Mouse (Mus musculus): ENCODE measurements around the gene Upp2.

Gene Upp2

DNA sequence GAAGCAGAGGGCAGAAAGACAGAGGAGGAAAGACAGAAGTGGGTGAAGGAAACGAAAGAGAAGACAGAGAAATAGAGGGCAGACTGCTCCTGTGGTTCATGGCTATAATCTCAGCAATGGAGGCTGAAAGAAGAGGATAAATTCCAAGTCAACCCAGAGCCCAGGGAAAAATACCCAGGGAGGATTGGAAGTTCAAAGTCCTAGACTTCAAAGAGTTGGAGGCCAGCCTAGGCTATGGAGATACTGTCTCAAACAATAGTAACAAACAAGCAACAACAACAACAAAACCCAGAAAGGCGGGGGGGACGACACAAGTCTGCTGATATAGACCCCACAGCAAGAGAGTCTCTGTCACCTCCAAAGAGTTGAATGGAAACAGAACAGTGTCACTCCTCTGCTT is 14.8 kb upstream of the Upp2 start:
- peak in 1 of 2 experiments; percentile 31 for DNase-seq

DNA sequence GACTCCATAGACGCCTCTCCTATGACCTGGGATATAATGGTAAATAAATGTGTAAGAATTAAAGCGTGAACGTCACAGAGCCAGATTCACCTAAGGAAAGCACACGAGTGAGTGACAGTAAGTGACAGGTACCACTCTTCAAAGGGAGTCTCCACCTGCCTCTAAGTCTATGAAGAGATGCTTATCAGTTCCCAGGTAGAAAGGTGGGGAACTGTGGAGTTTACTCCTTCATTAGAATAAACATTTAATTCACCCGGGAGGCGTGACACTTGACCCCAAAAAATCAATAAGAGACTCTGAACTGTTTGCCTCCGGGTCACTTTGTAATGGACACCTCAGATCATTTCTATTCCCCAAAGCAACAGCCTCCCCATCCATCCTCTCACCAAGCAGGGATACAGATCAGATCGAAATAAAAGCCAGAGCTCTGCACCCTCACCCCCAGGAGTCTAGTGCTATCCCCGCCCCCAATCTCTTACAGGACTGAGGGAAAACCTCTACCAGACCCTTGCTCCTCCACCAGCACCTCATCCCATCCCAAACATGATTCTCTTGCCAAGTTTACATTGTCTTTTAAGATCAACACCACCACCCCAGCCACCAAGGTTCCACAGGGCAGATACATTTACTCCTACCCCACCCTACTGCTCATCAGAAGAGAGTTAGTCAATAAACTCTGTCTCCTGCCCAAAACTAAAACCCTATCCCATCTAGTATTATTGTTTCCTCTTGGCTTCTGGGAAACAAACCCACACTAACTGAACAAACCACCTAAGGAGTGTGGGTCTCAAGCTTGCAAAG is 9.9 kb upstream of the Upp2 start:
- DNase-seq = no peak

DNA sequence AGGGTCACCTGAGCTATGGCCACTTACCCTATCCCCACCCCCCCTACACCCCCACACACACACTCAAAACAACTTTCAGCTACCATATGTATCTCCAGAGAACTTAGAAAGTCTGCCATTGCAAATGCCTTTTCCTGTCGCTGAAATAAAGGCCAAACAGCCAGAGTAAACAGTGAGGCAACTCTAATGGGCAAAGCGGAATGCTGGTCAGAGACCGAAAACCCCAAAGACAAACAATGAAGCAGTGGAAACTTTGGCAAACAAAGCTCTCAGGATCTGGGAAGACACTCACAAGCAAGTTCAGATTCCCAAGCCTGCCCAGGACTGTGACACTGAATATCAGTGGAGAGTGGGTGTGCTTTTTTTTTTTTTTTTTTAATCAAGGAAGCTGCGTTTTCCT is 5.0 kb upstream of the Upp2 start:
- DNase-seq = no peak

DNA sequence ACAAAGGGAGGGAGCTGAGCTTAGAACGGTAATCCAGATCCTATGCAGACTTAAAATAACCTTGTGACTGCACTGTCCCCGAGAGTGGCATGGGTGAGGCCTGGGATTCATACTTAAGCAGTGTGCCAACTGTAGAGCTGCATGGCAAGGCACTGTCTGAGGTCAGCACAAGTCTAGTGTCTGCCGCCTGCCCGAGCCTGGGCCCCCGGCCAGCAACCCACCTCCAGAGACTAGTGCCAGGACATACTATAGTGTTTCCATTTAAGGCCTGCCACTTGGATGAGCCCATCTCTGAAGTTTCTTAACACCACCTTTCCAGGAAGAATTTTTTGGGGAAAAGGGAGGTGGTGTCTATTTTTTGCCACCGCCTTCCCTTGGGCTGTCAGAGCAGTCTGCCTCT is 1.8 kb upstream of the Upp2 start:
- DNase-seq = peak; percentile 25 to 52

DNA sequence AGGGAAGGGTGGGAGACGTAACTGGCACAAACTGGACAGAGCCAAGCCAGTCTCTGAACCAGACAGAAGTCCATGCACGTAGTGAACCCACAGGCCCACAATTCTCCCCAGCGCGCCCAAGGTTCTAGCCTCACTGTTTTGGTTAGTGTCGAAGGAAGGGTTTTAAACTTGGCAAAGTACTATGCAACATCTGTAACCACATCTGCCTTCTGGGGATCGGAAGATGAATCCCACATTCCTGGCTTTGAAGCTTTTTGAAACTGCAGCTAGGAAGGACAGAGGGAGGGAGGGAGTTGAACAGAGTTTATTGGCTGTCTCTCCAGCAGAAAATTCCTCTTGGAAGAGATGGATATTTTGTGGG is 1.1 kb upstream of the Upp2 start:
- peak in 1 of 2 experiments; percentile 16 for DNase-seq

DNA sequence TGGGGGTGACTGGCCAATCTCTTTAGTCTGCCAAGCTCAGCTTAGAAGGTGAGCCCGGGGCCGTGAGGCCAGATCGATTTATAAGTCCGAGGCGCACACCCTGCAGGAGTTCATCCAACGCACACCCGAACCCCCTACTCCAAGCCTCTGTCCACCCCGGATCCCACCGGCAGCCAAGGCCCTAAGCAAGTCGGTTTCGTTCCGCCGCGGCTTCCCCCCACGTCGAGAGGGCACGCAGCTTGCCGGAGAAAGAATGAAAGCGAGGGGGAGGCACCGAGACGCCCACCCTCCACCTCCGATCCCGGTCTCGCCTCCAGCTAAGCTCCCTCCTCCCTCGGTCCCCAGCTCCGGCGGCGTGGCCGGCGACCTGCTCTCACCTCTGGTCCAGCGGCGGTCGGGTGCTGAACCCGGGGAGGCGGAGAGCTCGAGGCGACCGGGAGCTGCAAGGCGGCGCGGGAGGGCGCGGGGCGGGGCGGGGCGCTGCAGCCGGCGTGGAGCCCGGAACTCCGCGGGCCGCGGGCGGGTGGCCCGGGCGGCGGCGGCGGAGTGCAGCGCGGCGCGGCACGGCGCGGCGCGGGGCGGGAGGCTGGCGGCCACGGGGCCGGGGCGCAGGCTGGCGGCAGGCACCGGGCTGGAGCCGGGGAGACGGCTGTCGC is 560 bp upstream of the Upp2 start:
- DNase-seq = peak; percentile 76 to 88

DNA sequence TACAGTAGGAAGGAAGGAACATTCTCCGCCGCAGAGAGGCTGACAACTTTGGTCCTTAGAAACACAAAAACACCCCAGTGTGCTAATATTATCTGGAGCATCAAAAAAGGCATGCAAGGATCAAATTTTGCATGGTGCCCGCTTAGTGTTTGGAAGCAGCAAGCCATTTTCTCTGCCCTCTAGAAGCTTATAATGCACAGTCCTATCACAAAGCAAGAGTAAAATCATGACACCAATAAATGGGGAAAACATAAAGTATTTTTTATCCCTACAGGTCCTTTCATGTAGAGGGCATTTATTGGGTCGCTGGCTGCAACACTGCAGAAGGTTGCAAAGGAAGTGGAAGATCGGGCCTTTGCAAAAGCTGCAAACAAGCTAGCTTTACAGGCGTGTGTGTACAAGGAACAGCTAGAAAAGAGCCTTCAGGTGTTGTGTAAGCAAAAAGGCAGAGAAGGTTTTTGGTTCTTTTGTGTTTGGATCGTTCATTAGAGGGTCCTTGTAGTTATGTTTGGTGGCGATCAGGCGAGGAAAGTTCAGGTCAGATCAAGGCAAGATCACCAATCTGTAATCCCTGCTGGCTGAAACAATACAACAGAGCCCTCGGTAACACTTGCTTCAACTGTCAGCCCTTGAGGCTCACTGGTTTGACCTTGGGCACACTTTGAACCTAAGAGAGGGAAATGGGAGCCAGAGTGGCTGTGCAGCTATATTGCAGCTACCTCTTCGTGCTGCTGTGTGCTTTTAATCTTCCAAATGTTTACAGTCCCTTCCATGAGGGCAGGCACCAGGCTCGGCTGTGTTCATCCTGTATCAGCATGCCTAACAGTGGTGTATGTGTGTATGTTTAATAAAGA is 995 bp downstream of the Upp2 start:
- peak in 1 of 2 experiments; percentile 13 for DNase-seq

DNA sequence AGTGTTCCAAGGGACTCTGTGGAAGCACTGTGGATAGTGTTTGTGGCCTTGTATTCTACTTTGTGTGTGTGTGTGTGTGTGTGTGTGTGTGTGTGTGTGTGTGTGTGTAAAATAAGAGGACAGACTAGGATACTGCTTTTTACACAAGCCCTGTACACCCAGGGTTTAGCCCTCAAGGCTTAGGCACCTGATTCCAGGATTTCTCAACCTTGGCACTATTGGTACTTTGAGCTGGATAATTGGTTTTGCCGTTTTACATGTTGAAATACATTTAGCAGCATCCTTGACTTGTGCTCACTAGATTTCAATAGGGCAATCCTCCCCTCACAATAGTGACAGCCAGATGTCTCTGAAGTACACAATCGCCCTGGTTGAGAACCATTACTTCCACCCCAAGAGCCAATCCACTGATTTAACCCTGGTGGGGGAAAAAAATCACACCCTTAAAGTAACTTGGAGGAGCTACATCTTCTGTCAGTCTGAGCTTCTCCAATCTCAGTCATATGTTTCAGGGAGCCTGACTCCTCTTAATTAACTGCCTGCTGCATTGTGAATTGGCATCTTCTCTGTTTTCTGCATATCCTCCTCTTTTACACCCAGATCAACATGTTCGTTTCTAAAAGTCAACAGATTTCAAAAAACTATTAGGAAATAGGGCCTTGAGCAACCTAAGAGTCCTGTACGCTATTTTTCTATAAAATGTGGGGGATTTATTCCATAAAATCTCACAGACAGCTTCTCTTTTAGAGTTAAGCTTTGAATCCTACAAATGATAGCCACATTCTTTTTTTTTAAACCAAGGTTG is 1.9 kb downstream of the Upp2 start:
- DNase-seq = no peak

DNA sequence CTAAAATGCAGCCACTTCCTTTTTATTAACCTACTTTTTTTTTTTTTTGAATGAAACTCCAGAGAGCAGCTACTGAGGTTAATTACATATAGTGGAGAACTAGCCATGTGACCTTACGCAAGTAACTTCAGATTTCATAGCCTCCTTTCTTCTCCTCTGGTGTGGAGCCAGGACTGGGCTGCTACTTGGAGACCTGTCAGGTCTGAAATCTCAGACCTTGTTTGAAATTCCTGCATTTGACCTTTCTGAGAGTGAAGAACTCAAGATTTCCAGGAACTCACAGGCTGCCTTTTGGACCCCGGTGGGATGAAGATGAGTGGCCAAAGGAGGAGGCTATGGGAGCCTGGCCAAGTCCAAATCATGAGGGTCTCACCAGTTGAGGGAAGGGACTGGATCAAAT is 7.1 kb downstream of the Upp2 start:
- DNase-seq = no peak

DNA sequence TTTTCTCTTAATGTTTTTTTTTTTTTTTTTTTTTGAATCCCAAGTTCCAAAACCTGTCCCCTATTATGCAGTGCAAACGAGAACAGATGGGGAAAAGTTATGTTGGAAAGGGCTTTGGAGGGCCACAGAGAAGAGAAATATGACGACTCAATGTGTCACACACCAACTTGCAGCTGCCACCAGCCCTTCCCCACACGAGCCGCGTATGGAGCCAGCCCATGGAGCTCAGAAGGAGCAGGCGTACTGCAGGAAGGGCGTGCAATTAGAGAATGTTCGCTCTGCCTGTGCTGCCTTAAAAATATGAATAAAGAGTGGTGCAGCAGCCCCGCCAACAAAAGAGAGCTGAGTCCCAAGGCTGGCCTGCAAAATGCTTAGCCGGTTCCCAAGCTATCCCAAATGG is 19.2 kb downstream of the Upp2 start:
- no peak for DNase-seq

DNA sequence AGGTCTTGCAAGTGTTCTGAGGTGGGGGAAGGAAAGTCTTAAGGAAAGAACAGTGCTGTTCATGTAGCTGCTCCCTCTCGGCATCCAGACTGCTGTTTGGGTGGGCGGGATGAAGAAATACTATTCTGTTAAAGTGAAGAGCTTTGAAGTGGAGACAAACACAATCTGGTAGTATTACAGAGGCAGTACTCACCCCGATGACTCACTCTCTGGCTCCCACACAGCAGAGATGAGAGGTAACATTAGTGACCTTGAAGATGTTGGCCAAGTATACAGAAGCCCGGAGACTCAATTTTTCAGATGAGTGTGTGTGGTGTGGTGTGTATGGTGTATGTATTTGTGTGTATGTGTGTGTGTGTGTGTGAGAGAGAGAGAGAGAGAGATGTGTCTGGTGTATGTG is 22.5 kb downstream of the Upp2 start:
- no peak for DNase-seq

DNA sequence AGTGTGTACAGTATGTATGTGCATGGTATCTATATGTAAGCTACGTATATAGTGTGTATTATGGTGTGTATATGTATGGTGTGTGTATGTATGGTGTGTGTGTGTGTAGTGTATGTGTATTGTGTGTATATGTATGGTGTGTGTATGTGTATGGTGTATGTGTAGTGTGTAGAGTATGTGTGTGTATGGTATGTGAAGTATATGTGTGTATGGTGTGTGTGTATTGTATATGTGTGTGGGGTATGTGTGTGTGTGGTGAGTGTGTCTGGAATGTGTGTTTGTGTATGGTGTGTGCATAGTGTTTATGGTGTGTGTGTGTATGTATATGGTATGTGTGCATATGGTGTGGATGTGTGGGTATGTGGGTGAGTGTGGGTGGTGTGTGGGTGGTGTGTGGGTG is 23.0 kb downstream of the Upp2 start:
- no peak for DNase-seq

DNA sequence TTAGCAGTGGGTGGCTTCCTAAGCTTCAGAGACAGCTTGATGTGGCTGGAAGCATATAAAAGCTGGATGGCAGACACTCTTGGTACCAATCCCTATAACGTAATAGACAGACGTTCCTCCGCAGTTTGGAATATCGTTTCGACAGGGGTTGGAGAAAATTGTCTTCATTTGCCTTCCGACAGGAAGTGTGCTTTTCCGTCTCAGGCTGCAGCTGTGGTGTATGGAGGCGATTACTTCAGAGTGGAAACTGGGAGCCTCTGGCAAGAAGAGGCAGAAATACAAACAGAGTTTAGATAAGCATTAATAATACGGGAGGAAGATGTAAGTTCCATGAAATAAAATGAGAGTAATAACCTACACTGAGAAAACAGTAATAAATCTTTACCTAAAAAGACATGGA is 28.3 kb downstream of the Upp2 start:
- no peak for DNase-seq

DNA sequence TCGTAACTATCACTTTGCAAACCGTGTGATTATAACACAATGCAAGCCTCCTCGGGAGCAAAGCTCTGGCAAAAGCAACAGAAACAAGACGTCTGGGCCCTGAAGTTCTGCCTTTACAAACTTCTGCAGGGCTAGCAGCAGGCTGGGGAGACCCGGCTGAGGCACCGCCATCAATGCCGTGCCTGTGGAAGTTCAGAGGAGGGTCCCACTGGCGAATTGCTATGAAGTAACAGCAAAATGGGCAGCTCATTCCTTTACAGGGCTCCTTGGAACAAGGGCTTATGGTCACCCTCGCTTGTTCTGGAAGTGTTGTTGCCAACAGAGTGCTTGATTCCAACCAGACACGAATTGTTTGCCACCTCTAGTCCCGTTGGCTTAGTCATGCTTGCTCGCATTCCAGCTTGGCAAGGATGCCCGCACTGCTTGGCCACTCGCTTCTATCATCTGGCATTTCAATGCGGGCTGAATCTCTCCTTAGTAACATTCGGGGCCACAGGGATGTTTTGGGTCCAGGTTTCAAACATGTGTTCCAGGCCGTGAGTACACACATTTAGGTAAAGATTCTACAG is 29.8 kb downstream of the Upp2 start:
- no peak for DNase-seq

DNA sequence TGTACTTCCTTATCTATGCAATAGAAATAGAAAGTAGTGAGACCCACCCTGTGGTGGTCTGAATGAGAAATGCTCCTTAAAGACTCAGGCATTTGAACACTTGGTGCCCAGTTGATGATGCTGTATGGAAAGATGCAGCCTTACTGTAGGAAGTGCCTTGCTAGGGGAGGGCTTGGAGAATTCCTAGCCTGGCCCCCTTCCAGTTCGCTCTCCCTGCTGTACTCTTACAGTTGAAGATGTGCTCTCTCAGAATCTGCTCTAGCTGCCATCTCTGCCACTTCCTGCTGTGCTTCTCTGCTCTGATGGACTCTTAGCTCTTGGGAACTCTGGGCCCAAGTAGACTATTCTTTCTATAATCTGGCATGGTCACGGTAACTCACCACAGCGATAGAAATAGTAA is 30.5 kb downstream of the Upp2 start:
- DNase-seq = no peak

DNA sequence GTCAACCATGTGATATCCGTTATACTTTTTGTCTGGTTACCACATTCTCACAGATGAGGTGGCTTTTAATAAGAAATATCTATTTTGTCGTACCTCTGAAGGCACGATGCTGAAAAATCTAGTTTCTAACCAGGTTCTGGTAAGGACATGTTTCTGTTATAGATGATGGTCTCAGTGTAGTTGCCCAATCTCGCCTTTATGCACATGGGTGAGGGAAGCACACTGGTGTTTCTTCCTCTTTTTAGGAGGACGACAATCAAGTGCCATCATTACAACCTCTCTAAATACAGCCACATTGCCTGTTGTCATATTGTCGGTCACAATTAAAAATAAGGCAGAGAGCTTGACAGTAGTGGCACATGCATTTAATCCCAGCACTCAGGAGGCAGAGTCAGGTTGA is 32.5 kb downstream of the Upp2 start:
- no peak for DNase-seq

DNA sequence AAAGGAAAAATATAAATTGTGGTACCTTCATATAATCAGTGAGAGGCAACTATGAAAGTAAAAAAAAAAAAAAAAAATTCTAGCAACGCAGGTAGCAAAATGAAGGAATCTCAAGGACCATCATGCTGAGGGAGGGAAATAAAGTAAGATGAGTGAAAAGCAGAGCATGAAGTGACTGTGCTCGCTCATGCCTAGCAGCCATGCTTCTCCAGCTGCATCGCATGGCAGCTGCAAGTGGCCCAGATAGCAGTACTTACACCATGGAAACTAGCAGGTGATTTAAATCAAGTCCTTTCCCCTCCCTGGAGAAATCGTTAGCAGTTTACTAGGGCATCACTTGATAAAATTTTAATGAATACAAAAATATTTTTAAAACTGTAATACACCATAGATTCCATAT is 34.3 kb downstream of the Upp2 start:
- no peak for DNase-seq

DNA sequence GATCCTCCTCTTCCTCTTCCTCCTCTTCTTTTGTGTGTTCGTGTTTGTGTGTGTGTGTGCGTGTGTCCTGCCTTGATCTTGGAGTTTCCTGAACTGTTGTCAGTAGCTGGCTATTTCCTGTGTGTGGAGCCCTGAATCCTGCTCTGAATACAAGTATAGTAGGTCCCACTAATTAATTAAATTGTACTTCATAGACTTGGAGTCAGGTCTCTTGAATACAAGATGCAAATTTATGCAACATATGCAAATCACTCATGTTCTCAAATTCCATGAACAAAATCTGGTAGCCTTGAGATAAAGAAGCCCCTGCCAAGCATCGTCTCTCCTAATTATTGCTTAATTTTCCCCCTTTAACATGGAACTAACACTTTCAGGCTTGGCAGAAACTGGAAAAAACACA is 36.3 kb downstream of the Upp2 start:
- no peak for DNase-seq

DNA sequence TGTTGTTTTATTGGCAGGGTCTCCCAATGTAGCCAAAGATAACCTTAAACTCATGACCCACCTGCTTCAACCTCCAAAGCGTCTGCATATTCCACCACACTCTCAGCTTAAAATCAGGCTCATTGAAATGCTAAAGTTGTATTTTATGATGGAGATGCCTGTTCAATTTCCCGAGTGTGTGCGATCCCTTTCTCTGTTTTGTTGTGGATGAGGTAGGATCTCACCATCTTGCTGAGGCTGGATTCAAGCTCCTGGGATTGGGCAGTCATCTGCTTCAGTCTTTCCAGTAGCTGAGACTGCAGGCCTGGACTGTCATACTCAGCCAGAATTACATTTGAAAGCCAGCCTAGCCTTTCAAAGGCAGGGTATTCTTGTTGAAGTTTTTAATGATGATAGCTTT is 37.7 kb downstream of the Upp2 start:
- no peak for DNase-seq

DNA sequence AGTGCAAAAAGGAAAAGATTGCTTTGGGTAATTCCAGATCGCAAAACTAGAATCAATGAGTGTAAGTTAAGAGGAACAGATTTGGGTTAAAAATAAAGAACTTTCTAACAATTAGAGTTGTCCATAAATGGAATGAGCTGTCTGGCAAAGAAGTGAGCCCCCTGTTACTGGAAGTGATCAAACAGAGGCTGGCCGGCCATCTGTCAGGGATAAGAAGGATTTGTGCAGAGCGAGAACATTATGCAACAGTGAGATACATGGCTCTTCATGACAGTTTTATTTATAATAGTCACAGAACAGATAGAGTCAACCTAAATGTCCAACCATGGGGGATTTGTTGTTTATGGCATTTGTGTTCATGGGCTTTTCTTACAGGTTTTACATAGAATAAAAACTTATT is 46.6 kb downstream of the Upp2 start:
- no peak for DNase-seq

DNA sequence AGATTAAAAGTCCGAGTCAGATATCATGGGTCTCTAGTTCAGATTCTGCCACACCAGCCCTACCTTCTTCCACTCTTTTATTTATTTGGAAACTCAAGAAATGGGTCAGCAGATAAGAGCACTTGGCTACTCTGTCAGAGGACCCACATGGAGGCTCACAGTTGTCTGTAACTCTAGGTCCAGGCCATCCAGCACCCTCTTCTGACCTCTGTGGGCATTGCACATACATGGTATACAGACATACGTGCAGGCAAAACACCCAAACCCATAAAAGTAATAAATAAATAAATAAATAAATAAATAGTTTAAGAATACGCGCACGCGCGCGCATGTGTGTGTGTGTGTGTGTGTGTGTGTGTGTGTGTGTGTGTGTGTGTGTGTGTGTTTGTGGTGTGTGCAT is 47.8 kb downstream of the Upp2 start:
- no peak for DNase-seq

DNA sequence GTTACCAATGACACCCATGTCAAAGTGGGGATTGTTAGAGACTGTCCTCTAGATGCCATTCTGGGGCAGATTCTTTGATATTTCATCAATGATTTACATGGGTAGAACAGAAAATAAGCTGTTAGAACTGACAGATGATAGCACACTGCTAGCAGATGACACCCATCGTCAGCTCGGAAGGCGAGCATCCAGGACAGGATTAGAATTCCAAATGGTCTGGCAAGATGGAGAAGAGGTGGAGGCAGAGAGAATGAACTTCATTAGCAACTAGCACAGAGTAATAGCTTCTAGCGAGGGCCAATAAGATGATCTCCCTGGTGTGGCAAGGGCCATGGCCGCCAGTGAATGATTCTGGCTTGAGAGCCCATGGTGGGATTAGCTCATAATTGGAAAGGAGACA is 48.7 kb downstream of the Upp2 start:
- no peak for DNase-seq

DNA sequence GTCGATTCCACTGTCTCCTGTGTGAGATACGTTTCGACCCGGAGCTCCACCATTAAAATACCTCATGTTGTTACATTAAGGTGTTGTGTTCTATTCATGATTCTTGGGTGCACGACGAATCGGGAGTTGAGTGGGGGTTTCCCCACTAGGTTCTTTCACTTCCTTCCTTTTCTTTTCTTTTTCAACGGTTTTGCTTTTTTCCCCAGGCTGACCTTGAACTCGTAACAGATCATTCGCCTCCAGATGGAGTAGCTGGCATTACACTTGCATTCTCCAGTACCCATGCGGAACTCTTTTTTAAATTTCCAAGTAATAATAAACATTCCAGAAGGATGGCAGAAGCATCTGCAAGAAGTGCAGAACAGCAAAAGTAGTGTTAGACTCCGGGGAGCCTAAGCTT is 58.1 kb downstream of the Upp2 start:
- no peak for DNase-seq

Data from kidney, postnatal 25 days (tissue).